Mouse (Mus musculus): ENCODE measurements around the gene Ibtk.

Gene Ibtk

GRCm38 (mm10) chr9:85695606-85696005, 53.5 kb downstream of the Ibtk start:
- no peak for DNase-seq

- no peak for DNase-seq
Measured at GRCm38 (mm10) chr9:85693231-85694116, 55.7 kb downstream of the Ibtk start.

- DNase-seq = no peak
Measured at GRCm38 (mm10) chr9:85685010-85685409, 64.1 kb downstream of the Ibtk start.

- DNase-seq = no peak
Measured at GRCm38 (mm10) chr9:85675131-85675905, 73.8 kb downstream of the Ibtk start.

- DNase-seq = no peak
Measured at GRCm38 (mm10) chr9:85673907-85674481, 75.1 kb downstream of the Ibtk start.

DNA sequence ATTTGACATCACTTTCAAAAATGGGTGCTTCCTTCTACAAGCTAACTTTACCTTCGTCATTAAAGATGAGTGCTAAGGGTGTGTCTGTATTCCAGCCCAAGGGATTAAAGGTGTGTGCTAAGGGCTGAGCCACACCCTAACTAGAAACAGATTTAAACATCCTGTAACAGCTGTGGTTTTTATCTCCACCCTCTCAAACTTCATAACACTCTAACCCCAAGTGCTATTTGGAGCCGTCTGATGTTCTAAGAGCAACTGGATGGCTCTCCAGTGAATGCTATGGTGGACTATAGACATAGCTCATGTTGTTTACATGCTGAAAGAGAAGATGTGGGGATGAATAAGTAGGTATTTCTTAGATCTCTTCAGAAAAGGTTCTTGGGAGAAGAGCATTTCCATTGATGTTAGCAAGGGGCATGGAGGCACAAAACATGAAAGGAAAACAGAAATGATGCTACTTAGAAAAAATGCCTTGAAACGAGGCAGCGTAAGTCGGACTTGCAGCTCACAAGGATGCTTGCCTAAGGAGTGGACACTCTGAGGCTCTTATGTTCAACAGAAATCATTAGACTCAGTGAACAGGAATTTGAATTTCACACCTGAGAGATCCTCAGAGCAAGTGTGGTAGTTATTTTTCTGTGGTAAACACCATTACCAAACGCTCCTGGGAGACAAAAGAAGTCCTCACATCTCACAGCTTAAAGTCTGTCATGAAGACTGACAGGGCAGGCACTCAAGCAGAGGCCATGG, 77.4 kb downstream of the Ibtk start:
- no peak for DNase-seq

- DNase-seq = no peak
Measured at GRCm38 (mm10) chr9:85664316-85664715, 84.8 kb downstream of the Ibtk start.

DNA sequence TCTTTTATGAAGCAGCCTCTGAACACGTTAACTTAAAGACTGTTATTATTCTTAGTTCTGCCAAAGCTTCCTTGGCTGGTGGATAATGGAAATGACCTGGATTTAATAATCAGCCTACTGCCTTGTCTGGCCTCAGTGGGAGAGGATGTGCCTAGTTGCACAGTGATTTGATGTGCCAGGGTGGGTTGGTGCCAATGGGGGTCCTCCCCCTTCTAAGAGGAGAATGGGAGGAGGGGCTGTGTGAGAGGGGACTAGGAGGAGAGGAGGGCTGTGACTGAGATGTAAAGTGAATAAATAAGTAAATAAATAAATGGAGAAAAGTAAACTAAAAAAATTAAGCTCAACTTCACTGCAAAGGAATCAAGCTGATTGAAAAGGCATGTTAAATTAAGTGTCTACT, 85.3 kb downstream of the Ibtk start:
- DNase-seq = no peak

GRCm38 (mm10) chr9:85663091-85663490, 86.0 kb downstream of the Ibtk start:
- peak in 1 of 2 experiments; percentile 4 for DNase-seq

DNA sequence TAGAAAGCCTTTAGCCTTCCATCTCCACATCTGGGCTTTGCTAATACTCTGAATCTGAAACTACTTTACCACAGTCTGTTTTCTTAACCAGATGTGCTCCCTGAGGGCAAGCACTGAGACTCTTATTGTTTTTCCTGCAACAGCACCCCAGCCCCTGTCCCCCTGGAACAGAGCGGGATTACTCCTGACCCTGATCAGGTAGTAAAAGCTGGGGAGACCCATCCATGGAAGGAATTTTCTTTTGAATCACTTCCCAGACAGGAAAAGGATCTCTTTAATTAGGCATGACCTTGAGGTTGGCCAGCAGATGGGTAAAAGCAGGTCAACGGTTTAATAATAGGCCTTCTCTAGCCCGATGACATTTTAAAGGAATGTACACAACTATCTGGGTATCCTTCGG, 95.7 kb downstream of the Ibtk start:
- no peak for DNase-seq

DNA sequence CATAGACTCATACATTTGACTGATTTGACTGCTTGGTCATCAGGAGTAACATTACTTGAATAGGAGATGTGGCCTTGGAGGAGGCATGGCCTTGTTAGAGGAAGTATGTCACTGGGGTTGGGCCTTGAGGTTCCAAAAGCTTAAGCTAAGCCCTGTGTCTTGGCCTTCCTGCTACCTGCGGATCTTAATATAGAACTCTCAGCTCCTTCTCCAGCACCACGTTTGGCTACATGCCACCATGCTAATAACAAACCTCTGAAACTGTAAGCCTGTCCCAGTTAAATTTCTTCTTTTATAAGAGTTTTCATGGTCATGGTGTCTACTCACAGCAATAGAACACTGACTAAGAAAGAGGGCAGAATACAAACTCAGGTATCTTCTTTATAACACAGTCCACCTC, 110.9 kb downstream of the Ibtk start:
- no peak for DNase-seq

Data from lung, adult 18-20 months (tissue).